10 mouse cellular contexts compared by ENCODE assay signal in genomic region chr1:37696918-37697317, GRCm38 (mm10). TPM values are rescaled to one million over a fixed set of nuclear protein-coding genes. Genes with fewer than 3 reads are reported as not detected.
A peak's percentile ranks its signal among the peaks of the same experiment; 100 is the strongest.
DNase-seq lines count a peak whose midpoint lies in the region; ATAC-seq and TF ChIP-seq lines count a peak whose summit lies in the region.
"Had no signal": no experiment of that assay in that cellular context is flagged by ENCODE, and none has a peak within 500 bp of the region (broad histone marks: within the 10 kb centered on the region; RNA-seq: fewer than 3 reads in every experiment).

No protein-coding gene starts in this region.

- H3K36me3 ChIP-seq in kidney, embryonic 16.5 days (ENCODE audit: insufficient read depth, low read length): no peaks in the 10 kb centered on the region
- H3K36me3 ChIP-seq: embryonic facial prominence, embryonic 13.5 days; neural tube, embryonic 13.5 days had no signal

- H3K4me2 ChIP-seq in kidney, embryonic 16.5 days (replicated peaks; ENCODE audit: low read depth, low read length): no peak overlapping the region
- H3K4me2 ChIP-seq: embryonic facial prominence, embryonic 13.5 days; neural tube, embryonic 13.5 days had no signal

- no peak overlapping the region for H3K4me3 ChIP-seq in cortical plate, adult 2 months (ENCODE audit: insufficient read depth, low read length)
- no peak overlapping the region for H3K4me3 ChIP-seq in kidney, embryonic 16.5 days (ENCODE audit: low read length)
- H3K4me3 ChIP-seq: embryonic facial prominence, embryonic 13.5 days; neural tube, embryonic 13.5 days had no signal

- H3K27ac ChIP-seq in cortical plate, adult 2 months (ENCODE audit: insufficient read depth, low read length): peak overlapping the region; percentile 55
- H3K27ac ChIP-seq in kidney, embryonic 16.5 days (ENCODE audit: low read length): no peak overlapping the region
- H3K27ac ChIP-seq: embryonic facial prominence, embryonic 13.5 days; neural tube, embryonic 13.5 days had no signal

- no peak overlapping the region for H3K9ac ChIP-seq in kidney, embryonic 16.5 days (replicated peaks; ENCODE audit: low read length)
- H3K9ac ChIP-seq: embryonic facial prominence, embryonic 13.5 days; neural tube, embryonic 13.5 days had no signal

- peak; percentile 68 for DNase-seq in cerebellum, adult 11-12 months
- no peak for DNase-seq in cerebellum, adult 9-10 months
- peak; percentile 84 for DNase-seq in 3134 (ENCODE audit: extremely low read depth, insufficient read length, low spot score)
- peak; percentile 35 to 57 for DNase-seq in lung, postnatal 4 days
- DNase-seq in urinary bladder, postnatal 4 days (ENCODE audit: low spot score in 2 of 2): no peak
- no peak for DNase-seq in kidney, postnatal 10 days

- H3K4me1 ChIP-seq in cortical plate, adult 2 months (ENCODE audit: control insufficient read depth, insufficient read depth, low read length): peaks cover 25% of the 10 kb centered on the region
- 0 out of 2 replicates have a peak, but pooled peaks cover 5% of the 10 kb centered on the region for H3K4me1 ChIP-seq in kidney, embryonic 16.5 days (ENCODE audit: insufficient read depth, low read length)

- no peaks in the 10 kb centered on the region for H3K9me3 ChIP-seq in kidney, embryonic 16.5 days (ENCODE audit: low read length)
- H3K9me3 ChIP-seq: embryonic facial prominence, embryonic 13.5 days; neural tube, embryonic 13.5 days had no signal

- ATAC-seq in kidney, embryonic 16.5 days (ENCODE audit: low FRiP score, low TSS enrichment): no peak

- TF ChIP-seq POLR2A in cortical plate, adult 2 months (IDR thresholded peaks at IDR 0.05; ENCODE audit: extremely low read depth, insufficient read depth, low read length): no peak

- TF ChIP-seq CTCF in cortical plate, adult 2 months (IDR thresholded peaks at IDR 0.05; ENCODE audit: extremely low read depth, insufficient read depth, low read length): no peak

- no peaks in the 10 kb centered on the region for H3K27me3 ChIP-seq in kidney, embryonic 16.5 days (ENCODE audit: insufficient read depth, low read length)
- H3K27me3 ChIP-seq: neural tube, embryonic 13.5 days had no signal

- 86% methylated on average over 3 of the region's 3 CpGs for WGBS in kidney, embryonic 16.5 days

RNA-seq across cellular contexts. Expression of gene 2010300C02Rik, which starts 23.0 kb away (rescaled TPM):
- 142 and 171 TPM in 2 replicates for polyA plus RNA-seq in cortical plate, adult 2 months (2012; rRNA removed)
- 2.4 and 2.6 TPM in 2 replicates for polyA plus RNA-seq in kidney, embryonic 16.5 days (2015; fragmentation: Nextera tagmentation; extraction: Ambion mirVana)

Comparison
In these comparisons a context has a peak if more than half of its experiments do, and no peak if none do; other contexts are left out.
1. DNase-seq: peak in cerebellum, adult 11-12 months (single experiment), 3134 (single experiment) and lung, postnatal 4 days (2 of 2); none in cerebellum, adult 9-10 months (single experiment), urinary bladder, postnatal 4 days (0 of 2) and kidney, postnatal 10 days (single experiment).
2. RNA of gene 2010300C02Rik, which starts 23.0 kb away (polyA plus RNA-seq): 142 to 171 TPM in cortical plate, adult 2 months; 2.4 to 2.6 TPM in kidney, embryonic 16.5 days; every median in the first group is over 10 times any median in the second.